Mouse (Mus musculus) cerebellum, adult 8-10 months (tissue): Measurements from ENCODE around the gene Tssk1.

Experiments
- DNase-seq: peaks from one replicate; pipeline ENCODE4 v3.0.0; 2022

Gene Tssk1

GRCm38 (mm10) chr16:17893923-17894322 lies at the start of gene Tssk1:
Tssk1 (plus strand) TSS chr16:17894223.
- no peak for DNase-seq

DNA sequence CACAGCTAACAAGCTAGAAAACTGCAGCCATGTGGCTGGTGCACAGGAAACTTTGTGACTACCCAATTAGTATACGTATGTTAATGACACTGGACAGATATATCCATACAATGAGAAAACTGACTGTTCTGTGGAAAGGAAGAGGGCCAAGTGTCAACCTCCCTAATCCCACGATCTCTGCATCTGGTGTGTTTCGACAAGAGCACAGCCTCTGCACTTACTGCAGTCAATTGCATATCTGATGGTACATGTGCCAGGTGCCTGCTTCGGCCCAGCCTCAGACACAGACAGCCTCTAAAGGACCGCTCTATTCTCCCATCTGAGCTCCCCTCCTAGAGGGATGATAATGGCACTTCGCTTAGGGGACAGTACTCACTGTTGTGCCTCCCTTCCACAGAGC lies 45.6 kb upstream of the Tssk1 start:
- no peak for DNase-seq

GRCm38 (mm10) chr16:17848928-17849327 lies 45.1 kb upstream of the Tssk1 start:
- peak; percentile 77 for DNase-seq

- DNase-seq: no peak
Observed at GRCm38 (mm10) chr16:17849486-17849885, 44.5 kb upstream of the Tssk1 start.

GRCm38 (mm10) chr16:17851331-17851730 lies 42.7 kb upstream of the Tssk1 start:
- DNase-seq: no peak

DNA sequence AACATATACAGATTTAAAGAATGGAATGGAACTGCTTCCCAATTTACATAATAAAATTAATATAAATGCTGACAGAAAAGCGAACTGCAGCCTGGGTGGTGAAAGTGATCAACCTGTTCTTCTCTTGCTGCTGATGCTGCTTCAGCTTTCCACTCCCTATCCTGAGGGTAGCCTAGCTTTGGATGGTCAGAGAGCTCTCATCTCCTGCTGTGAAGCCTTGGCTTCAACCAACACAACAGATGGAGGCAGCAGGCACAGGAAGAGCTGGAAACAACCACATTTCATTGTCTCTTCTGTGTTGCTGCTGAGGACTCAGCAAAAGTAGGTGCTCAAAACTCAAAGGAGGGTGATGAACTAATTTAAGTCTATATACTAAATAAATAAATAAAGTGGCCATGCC lies 42.2 kb upstream of the Tssk1 start:
- DNase-seq: peak; percentile 86

GRCm38 (mm10) chr16:17853263-17853662 lies 40.8 kb upstream of the Tssk1 start:
- DNase-seq: no peak

DNA sequence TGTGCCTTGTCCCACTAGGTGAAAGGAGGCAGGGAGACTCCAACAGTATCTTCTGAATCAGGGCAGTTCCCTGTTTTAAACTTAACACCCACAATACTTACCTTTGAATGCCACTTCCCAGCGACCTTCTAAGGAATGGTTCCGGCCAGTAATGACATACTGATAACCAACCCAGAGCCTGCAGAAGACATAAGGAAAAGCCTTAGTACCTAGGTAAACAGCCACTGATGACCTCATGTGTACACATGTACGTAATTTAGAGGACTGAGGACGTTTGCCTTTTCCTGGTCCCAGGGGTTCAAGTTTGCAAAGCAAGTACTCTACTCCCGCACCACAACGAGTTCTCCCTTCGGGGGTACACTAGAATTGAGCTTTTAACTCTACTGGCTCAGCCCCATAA lies 36.9 kb upstream of the Tssk1 start:
- DNase-seq: no peak

GRCm38 (mm10) chr16:17858592-17858991 lies 35.4 kb upstream of the Tssk1 start:
- no peak for DNase-seq

DNA sequence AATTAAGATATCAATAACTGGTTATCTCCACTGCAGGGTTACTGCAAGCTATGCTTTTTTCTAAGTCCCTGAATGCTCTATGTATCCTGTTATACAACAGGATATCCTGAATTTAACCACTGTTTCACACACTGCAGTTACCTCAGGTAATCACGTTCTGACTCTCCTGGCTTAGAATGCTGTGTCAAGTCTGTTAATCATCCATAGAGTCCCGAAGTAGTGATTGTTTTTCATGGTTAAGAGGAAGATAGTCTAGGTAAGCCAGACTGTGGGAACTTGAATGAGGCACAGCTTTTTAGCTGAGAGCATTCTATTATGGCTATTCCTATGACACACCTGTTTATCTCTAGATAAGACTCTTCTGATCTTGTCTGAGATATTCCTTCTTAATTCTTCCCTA lies 28.7 kb upstream of the Tssk1 start:
- no peak for DNase-seq

GRCm38 (mm10) chr16:17865770-17866169 lies 28.3 kb upstream of the Tssk1 start:
- no peak for DNase-seq

GRCm38 (mm10) chr16:17871248-17871647 lies 22.8 kb upstream of the Tssk1 start:
- no peak for DNase-seq

DNA sequence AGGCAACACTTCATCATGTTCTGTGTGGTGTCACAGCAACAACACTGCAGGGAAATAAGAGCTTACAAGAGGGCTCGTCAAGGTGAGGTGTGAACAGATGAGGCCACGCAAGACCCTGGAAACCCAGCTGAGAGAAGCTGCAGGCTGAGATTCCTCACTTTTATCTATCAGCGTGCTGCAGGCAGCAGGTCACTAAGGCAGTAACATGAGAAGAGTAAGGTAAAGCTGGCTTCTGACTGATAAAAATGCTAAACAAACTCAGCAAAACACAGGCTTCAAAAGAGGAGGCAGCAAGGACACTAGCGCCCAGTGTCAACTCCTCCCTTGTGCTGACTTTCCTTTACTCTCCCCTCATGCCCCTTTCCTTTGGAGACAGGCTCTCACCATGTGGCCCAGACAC lies 21.0 kb upstream of the Tssk1 start:
- DNase-seq: no peak

DNA sequence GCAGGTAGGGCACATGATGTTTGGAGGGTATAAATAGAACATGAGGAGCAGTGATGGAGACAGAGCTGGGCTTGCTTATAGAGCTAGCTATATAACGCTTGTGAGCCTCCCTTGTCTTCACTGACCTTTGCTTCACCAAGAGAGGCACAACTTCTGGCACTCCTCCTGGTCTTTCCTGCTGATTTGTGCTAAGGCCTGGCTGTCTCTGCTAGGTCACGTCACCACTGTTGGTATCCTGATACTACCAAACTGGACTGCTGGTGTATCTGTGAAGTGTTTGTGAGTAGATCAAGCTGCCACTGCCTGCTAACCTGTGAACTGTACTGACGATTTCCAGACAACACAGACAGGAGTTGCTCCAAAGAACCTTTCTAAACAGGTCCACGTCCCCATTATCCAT lies 18.8 kb upstream of the Tssk1 start:
- no peak for DNase-seq

DNA sequence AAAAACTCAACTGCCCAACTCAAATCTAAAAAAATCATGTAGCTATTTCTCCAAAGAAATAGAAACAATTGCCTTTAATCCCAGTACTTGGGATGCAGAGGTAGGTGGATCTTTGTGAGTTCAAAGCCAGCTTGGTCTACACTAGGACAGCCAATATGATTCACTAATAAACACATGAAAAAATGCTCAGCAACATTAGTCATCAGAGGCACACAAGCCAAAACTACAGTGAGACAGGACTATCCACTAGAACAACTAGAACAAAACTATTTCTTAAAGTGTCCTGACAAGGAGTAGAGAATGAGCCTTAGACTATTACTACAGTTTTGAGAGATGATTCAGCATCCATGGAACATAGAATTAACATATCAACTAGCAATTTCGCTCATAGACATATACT lies 17.9 kb upstream of the Tssk1 start:
- DNase-seq: no peak

- no peak for DNase-seq
Observed at GRCm38 (mm10) chr16:17879571-17879970, 14.5 kb upstream of the Tssk1 start.

GRCm38 (mm10) chr16:17882196-17882595 lies 11.8 kb upstream of the Tssk1 start:
- no peak for DNase-seq

DNA sequence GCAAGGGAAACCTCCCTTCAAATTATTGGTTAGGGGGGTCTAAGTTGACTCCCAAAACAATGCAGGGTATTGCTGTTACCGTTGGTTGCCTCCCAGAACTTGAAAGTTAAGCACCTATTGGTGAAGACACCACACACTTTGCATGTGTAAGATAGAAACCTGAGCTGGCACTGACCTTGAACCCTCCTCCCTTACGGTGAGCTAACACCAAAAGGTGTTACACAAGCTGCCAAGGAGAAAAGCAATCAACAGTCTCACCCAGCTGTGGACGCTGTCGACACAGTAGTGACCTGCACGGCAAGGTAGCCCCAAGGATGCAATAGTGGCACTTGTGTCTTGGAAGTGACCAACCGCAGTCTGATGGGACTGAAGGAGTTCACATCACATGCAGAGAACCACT lies 9.9 kb upstream of the Tssk1 start:
- no peak for DNase-seq

DNA sequence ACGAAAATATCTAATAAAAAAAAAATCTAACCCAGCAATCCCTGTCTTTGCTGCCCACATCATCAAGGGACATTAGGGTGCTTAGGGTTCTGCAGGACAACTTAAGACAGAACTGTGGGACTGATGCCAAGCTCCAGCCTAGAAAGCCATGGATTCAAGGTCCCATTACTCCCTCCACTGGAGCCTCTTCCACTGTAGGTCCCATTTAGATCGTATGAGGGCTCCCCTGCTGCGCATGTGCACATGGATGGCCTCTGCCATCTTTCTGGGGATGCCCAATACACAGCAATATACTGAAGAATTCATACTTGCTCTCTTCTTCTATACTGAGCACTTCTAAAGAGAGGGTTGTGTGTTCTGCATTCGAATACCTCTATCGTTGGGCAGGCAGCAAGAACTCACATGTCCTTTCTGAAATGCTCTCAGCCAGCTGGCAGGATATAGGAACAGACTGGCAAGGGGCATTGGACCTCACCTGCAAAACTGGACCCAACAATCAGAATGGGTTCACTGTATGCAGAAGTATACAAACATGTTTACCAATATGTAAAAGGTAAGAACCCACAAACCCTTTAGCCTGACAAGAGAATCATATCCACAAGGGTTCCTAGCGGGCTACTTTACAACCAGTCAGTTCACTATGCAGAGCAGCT lies 4.2 kb upstream of the Tssk1 start:
- peak; percentile 27 for DNase-seq

- DNase-seq: no peak
Observed at GRCm38 (mm10) chr16:17890342-17890727, 3.7 kb upstream of the Tssk1 start.

DNA sequence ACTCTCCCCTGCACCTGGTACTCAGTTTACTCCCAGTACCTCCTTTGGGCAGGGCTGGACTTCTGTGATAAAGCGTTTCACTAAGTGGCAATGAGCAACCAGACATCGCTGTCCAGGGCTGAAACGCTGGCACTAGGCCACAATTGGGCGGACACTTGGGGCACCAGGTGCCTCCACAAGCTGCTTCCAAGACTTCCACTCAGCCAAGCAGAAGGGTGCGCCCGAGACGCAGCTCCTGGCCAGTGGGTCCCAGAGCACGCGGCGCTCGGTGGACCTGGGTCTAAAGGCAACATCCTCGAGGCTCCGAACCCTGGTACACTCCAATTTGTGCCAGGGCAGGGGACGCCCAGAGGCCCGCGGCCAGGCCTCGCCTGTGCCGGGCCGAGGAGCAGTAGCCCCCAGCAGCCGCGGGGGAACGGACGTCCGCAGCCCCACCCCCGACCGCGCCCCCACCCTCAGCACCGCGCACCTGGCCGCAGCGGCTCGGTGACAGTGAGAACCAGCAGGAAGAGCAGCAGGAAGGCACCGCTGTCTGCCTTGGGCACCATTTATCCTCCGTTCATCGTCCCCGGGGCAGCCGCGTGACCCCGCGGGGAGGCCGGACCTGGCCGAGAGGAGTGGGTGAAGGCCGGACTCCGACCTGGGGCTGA lies 3.0 kb upstream of the Tssk1 start:
- peak; percentile 91 for DNase-seq

- peak; percentile 100 for DNase-seq
Observed at GRCm38 (mm10) chr16:17891567-17891959, 2.5 kb upstream of the Tssk1 start, which contains the start of gene Gm20518. Gm20518 (minus strand) TSS chr16:17891671.

- peak; percentile 86 for DNase-seq
Observed at GRCm38 (mm10) chr16:17892606-17893005, 1.4 kb upstream of the Tssk1 start.

- no peak for DNase-seq
Observed at GRCm38 (mm10) chr16:17896091-17896490, 2.1 kb downstream of the Tssk1 start.

- DNase-seq: no peak
Observed at GRCm38 (mm10) chr16:17898462-17898861, 4.4 kb downstream of the Tssk1 start, which contains the start of the genes Dgcr2 and Tssk2. Dgcr2 (minus strand) TSS chr16:17898562. Tssk2 (plus strand) TSS chr16:17898637.
